Mouse (Mus musculus): ENCODE measurements at regions not wholly inside any gene's neighbourhood (a gene's known extent, or its start where the extent isn't known, plus 50 kb on each side); places are given as distances from the start of the nearest gene placed in this dataset.
"Not testable (repeated sequence)": the region's sequence is repeated elsewhere in the genome, so short reads cannot be mapped to it uniquely, and the experiment has no call there.

- no peak for DNase-seq (ENCODE audit: low spot score)
Measured at GRCm38 (mm10) chr13:99128979-99129378, 55.6 kb upstream of the Zfp366 start.

GRCm38 (mm10) chr13:99128284-99128691 lies 56.3 kb upstream of the Zfp366 start:
- DNase-seq (ENCODE audit: low spot score) = no peak

GRCm38 (mm10) chr13:99127716-99128115 lies 56.9 kb upstream of the Zfp366 start:
- no peak for DNase-seq (ENCODE audit: low spot score)

- DNase-seq (ENCODE audit: low spot score) = not testable (repeated sequence)
Measured at GRCm38 (mm10) chr13:99126971-99127370, 57.7 kb upstream of the Zfp366 start.

DNA sequence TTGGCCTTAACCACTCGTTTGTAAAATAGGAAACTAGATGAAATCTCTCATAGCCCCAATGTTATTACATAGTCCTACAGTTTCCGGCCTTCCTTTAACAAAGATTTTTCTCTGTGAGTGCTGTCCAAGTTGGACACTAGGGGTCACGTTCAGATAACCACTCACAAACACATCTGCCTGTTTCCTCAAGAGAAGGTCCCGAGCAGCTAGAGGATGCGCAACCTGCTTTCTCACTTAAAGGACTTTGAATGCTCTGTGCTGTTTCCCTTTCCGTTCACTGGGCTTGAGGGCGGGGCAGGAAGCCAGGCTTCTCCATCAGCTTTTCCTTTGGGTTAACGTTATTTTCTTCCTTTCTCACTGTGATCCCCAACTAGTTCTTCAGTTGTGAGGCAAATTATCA lies 58.1 kb upstream of the Zfp366 start:
- DNase-seq (ENCODE audit: low spot score) = no peak

DNA sequence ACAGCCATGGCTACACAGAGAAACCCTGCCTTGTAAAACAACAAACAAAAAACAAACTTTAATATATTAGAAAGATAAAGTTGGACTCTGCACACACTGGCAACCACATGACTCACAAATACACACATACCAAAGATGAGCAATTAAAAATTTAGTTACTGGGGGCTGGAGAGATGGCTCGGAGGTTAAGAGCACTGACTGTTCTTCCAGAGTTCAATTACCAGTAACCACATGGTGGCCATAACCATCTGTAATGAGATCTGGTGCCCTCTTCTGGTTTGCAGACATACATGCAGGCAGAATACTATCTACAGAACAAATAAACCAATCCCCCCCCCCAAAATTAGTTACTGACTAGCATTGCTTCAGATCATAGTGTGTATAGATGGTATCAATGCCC lies 58.7 kb upstream of the Zfp366 start:
- no peak for DNase-seq (ENCODE audit: low spot score)

GRCm38 (mm10) chr13:99124894-99125570 lies 59.6 kb upstream of the Zfp366 start:
- DNase-seq (ENCODE audit: low spot score) = no peak

- no peak for DNase-seq (ENCODE audit: low spot score)
Measured at GRCm38 (mm10) chr13:99124141-99124540, 60.5 kb upstream of the Zfp366 start.

- DNase-seq (ENCODE audit: low spot score) = no peak
Measured at GRCm38 (mm10) chr13:99123476-99124140, 61.0 kb upstream of the Zfp366 start.

DNA sequence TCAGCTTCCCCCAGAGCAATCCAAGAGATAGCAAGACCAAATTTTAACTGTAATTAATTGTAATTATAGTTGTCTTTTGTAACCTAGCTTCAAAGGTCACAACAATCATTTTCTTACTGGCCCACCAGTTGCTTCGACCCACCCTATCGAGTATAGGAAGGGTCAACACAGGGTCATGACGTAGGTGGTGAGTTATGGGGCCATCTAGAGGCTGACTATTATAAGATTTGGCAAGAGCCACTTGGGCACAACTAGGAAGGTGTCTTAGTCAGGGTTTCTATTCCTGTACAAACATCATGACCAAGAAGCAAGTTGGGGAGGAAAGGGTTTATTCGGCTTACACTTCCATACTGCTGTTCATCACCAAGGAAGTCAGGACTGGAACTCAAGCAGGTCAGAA lies 62.1 kb upstream of the Zfp366 start:
- not testable (repeated sequence) for DNase-seq (ENCODE audit: low spot score)

- DNase-seq (ENCODE audit: low spot score) = no peak
Measured at GRCm38 (mm10) chr13:99121096-99121495, 63.5 kb upstream of the Zfp366 start.

- DNase-seq (ENCODE audit: low spot score) = no peak
Measured at GRCm38 (mm10) chr13:99119941-99120340, 64.7 kb upstream of the Zfp366 start.

GRCm38 (mm10) chr13:99118901-99119300 lies 65.7 kb upstream of the Zfp366 start:
- DNase-seq (ENCODE audit: low spot score) = no peak

- no peak for DNase-seq (ENCODE audit: low spot score)
Measured at GRCm38 (mm10) chr13:99115541-99115940, 69.1 kb upstream of the Zfp366 start.

GRCm38 (mm10) chr13:99114565-99114964 lies 70.1 kb upstream of the Zfp366 start:
- DNase-seq (ENCODE audit: low spot score) = no peak

GRCm38 (mm10) chr13:99111736-99112386 lies 72.8 kb upstream of the Zfp366 start:
- DNase-seq (ENCODE audit: low spot score) = no peak

- DNase-seq (ENCODE audit: low spot score) = no peak
Measured at GRCm38 (mm10) chr13:99107983-99108382, 76.6 kb upstream of the Zfp366 start.

GRCm38 (mm10) chr13:99102089-99102681 lies 82.4 kb upstream of the Zfp366 start:
- DNase-seq (ENCODE audit: low spot score) = no peak

- DNase-seq (ENCODE audit: low spot score) = no peak
Measured at GRCm38 (mm10) chr13:99100430-99101409, 83.9 kb upstream of the Zfp366 start.

DNA sequence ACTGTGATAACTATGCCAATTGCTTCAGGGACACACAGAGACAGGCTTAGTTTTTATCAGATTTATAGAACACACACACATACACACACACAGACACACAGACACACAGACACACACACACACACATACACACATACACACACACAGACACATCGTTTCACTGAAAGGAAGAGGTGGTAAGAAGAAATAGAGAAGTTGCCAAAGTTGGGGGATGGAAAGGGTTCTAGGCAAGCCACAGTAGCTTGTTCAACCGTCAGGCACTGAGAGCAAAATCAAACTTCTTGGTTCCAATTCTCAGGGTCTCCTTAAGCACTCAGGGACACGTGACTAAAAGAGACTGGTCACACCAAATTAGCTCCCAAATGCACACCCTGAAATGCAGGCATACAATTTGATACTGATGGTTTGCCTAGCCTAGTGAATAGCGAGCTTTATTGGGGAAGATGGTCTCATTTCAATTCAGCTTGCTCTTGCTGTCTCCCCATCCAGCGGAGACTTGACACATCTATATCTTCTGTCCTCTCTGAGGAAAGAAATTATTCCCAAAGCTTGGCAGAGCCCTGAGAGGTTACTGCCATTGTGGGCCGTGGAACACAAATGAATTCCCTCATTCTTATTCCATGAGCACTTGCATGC lies 84.7 kb upstream of the Zfp366 start:
- no peak for DNase-seq (ENCODE audit: low spot score)

DNA sequence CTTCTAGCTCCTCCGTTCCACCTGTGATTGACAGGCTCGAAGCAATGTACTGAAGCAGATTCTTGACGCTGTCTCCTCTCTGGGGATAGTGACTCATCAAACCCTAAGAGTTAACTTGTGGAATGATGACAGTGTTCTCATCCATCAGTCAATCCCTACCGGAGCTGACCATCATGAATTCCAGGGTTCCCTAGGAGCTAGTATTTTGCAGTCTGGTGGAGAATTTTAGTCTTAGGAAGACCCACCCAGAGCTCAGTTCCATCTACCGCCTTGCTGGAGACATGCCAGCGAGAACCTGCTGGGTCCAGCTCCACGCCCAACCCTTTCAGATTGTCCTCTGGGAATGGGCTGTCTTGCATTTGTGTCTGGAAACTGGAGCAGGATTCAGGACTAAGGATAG lies 85.4 kb upstream of the Zfp366 start:
- DNase-seq (ENCODE audit: low spot score) = no peak

Measured in ovary, postnatal 36 days (tissue).